Mouse (Mus musculus) Patski (cell line): ENCODE results near the gene Ipcef1. TPM values are rescaled to one million over a fixed set of nuclear protein-coding genes. Genes with fewer than 3 reads are reported as not detected.
A peak's percentile ranks its signal among the peaks of the same experiment; 100 is the strongest.

ENCODE experiments used
- ATAC-seq: fragments of 100-300 bp; one replicate; pipeline ENCODE4 v1.8.0; 2021
- CTCF ChIA-PET: fragments of 350-600 bp; sonication (Branson Sonifier 250); formaldehyde crosslinking; loops from one replicate; lab custom pipeline; 2022; ENCODE audit warnings: inconsistent platforms; lab: Charles Lee
- POLR2A ChIA-PET: fragments of 350-600 bp; sonication (Branson Sonifier 250); formaldehyde crosslinking; loops from one replicate; lab custom pipeline; 2022; ENCODE audit warnings: antibody characterized with exemption, inconsistent platforms; lab: Charles Lee
- DNase-seq: peaks from one replicate; pipeline ENCODE4 v3.0.0-alpha.2; 2011; ENCODE audit warnings: low read depth, low spot score
- H3K27me3 ChIP-seq: fragments of 371-371 bp; one replicate; pipeline ENCODE4 v1.5.1; 2021
- CTCF ChIP-seq: fragments of 100-300 bp; IDR thresholded peaks from one replicate; pipeline ENCODE4 v1.5.1; 2021
- in situ Hi-C: fragments of 300-500 bp; cut with MboI; formaldehyde crosslinking; loops from 3 replicates; pipeline ENCODE4 v1.11.1; 2018; ENCODE audit warnings: low pct_unique_long_range_greater_than_20kb, mixed read lengths
- polyA plus RNA-seq: library from polyadenylated mRNA; unstranded; gene quantifications from one replicate; pipeline ENCODE4 v1.2.3, GENCODE M21; 2021

The Ipcef1 gene
- not detected for polyA plus RNA-seq

DNA sequence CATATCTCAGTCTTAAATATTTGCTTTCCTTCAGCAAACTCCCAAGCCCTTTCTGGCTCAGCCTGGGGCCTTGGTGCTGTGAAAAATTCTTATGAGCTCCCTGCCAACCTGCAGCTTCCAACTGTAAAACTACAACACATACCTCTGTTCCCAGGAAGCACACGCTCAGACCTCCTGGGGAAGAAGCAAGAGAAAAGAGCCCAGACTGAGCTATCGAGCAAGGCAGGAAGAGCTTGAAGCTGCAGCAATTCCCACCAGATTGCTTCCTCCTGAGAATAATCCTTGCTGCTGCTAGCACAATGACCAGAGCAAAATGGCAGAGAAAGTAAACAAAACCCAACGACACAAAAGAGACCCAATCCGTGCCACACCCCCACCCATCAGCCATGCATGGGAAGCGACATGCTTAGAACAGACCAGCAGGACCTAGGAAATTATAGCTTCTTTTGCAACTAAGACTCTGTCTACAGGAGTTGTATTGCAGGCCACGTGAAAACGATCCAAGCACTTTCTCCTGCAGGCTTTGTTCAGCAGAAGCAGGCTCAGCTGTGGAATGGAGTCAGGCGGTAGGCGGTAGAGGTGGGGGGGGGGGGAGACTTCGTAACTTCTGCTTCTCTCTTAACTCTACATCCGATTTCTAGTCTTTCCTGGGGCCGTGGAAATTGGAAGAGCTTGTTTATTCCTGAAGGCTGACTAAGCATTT is at the start of gene Ipcef1:
Gene Ipcef1, minus strand, starts transcription at position 164 of the 703 bp plus-strand sequence.
- no peak for ATAC-seq
- no peak for TF ChIP-seq CTCF
- H3K27me3 ChIP-seq: no peaks in the 10 kb centered on the region
- no peak for DNase-seq
- CTCF ChIA-PET: interaction anchor here (1.1 to 1.4 kb wide), 3 partner anchors 10 to 21 kb away, joined by 3 to 7 read pairs (median 4); no protein-coding TSS in a partner anchor
- POLR2A ChIA-PET: interaction anchor here (0.6 to 1.0 kb wide), 2 partner anchors 17 to 189 kb away, joined by 3 read pairs; no protein-coding TSS in a partner anchor
- in situ Hi-C loops: loop anchor here (25.0 kb wide), 1 partner anchor 1015 kb away; no protein-coding TSS in a partner anchor

GRCm38 (mm10) chr10:7077971-7078370 is 25.7 kb upstream of the Ipcef1 start:
- no peak for TF ChIP-seq CTCF
- ChIA-PET POLR2A (no interaction called here), CTCF (no interaction called here)
- in situ Hi-C loops: loop anchor here (5.0 kb wide), 1 partner anchor 196 kb away; no protein-coding TSS in a partner anchor
- DNase-seq (no peak), ATAC-seq (no peak)
- no peaks in the 10 kb centered on the region for H3K27me3 ChIP-seq

DNA sequence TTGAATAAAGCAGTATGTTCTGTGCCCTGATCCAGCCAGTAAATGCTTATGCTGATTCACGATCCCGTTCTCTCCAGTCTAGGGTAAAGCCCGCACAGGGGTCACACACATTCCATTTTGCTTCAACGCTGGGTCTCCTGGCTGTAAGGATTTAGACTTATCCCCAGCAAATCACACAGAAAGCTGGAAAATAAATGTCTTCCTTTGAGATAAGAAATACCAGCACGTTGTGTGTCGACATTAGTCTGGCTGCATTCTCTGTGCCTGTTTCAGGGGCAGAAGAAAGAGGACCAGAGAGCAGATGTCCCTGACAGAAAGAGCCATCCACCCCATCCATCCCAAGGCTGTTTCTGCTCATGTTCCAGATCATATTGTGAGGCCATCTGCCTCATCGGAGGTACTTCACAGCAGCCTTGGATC is 25.1 kb upstream of the Ipcef1 start:
- POLR2A ChIA-PET: no interaction called here
- no peak for ATAC-seq
- no peak for DNase-seq
- no peaks in the 10 kb centered on the region for H3K27me3 ChIP-seq
- CTCF ChIA-PET: no interaction called here
- in situ Hi-C loops: loop anchor here (5.0 kb wide), 1 partner anchor 195 kb away; no protein-coding TSS in a partner anchor
- TF ChIP-seq CTCF: no peak

DNA sequence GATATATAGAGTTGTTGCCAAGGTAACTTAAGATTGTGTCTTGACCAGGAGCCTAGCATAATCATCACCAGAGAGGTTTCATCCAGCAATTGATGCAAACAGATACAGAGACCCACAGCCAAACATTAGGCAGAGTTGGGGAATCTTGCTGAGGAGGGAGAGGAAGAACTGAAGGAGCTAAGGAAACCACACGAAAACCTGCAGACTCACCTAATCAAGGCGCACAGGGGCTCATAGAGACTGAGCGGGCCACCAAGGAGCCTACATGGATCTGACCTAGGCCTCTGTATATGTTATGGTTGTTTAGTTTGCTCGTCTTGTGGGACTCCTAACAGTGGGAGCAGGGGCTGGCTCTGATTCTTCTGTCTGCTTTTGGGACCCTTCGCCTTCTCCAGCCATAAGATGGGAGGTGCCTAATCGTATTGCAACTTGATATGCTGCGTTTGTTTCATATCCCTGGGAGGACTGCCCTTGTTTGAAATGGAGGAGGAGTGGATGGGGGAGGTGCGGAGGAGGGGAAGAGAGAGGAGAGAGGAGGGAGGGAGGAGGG is 24.5 kb upstream of the Ipcef1 start:
- ATAC-seq (peak; percentile 37), DNase-seq (no peak)
- ChIA-PET CTCF (interaction anchor here (0.8 to 1.6 kb wide), 10 partner anchors 12 to 193 kb away, joined by 3 to 10 read pairs (median 3); no protein-coding TSS in a partner anchor), POLR2A (interaction anchor here (0.7 kb wide), 1 partner anchor 92 kb away, joined by 3 read pairs; no protein-coding TSS in a partner anchor)
- no peaks in the 10 kb centered on the region for H3K27me3 ChIP-seq
- in situ Hi-C loops: loop anchor here (5.0 kb wide), 1 partner anchor 194 kb away; no protein-coding TSS in a partner anchor
- TF ChIP-seq CTCF: no peak

DNA sequence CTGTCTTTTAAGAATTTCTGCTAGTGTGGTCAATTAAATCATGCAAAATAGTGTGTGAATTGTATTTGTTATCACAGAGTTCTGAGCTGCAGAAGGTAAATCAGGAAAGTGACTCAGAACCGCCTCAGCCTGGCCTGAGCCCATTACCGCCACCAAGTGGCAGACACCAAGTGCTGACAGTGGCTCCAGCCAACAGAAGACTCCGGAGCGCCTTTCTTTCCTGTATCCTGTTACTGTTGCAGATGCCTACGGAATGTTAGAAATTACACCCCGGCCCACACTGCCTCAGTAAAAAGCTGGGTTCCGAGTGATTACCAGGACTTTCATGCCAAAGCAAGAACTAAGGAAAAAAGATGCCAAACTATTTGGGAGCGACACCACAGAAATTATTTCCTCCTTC is 23.9 kb upstream of the Ipcef1 start:
- peak; percentile 96 for TF ChIP-seq CTCF
- DNase-seq (no peak), ATAC-seq (peak; percentile 99)
- H3K27me3 ChIP-seq: no peaks in the 10 kb centered on the region
- in situ Hi-C loops: loop anchor here (5.0 kb wide), 1 partner anchor 194 kb away; no protein-coding TSS in a partner anchor
- POLR2A ChIA-PET: interaction anchor here (0.7 kb wide), 1 partner anchor 91 kb away, joined by 3 read pairs; no protein-coding TSS in a partner anchor
- CTCF ChIA-PET: interaction anchor here (0.6 to 1.6 kb wide), 11 partner anchors 9 to 193 kb away, joined by 3 to 10 read pairs (median 3); no protein-coding TSS in a partner anchor

GRCm38 (mm10) chr10:7075661-7076060 is 23.4 kb upstream of the Ipcef1 start:
- no peak for TF ChIP-seq CTCF
- POLR2A ChIA-PET: no interaction called here
- H3K27me3 ChIP-seq: no peaks in the 10 kb centered on the region
- in situ Hi-C loops: loop anchor here (5.0 kb wide), 1 partner anchor 193 kb away; no protein-coding TSS in a partner anchor
- no peak for ATAC-seq
- CTCF ChIA-PET: interaction anchor here (0.6 to 1.6 kb wide), 9 partner anchors 8 to 65 kb away, joined by 3 to 10 read pairs (median 3); no protein-coding TSS in a partner anchor
- DNase-seq: no peak

GRCm38 (mm10) chr10:7074231-7074630 is 22.0 kb upstream of the Ipcef1 start:
- in situ Hi-C loops: loop anchor here (25.0 kb wide), 1 partner anchor 1037 kb away; no protein-coding TSS in a partner anchor
- ChIA-PET CTCF (interaction anchor here (0.6 to 1.1 kb wide), 4 partner anchors 8 to 190 kb away, joined by 3 to 4 read pairs (median 3); no protein-coding TSS in a partner anchor), POLR2A (no interaction called here)
- no peak for ATAC-seq
- no peaks in the 10 kb centered on the region for H3K27me3 ChIP-seq
- no peak for TF ChIP-seq CTCF
- no peak for DNase-seq

DNA sequence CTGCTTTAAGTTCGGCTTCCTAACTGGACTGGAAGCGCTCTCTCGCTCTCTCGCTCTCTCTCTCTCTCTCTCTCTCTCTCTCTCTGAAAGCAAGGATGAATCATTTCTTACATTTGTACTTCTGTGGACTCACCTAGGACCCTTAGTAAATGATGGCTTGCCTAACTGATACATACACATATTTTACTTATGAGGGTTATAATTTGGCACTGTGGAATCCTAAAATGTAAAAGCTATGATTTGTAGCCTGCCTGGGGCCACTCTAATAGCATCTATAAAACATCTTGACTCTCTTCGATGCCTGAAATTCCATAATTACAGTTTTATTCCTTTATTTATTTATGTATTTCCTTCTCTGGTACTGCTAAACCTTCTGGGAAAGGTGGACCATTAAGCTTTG is 18.6 kb upstream of the Ipcef1 start:
- ATAC-seq (no peak), DNase-seq (no peak)
- no peak for TF ChIP-seq CTCF
- no peaks in the 10 kb centered on the region for H3K27me3 ChIP-seq
- CTCF ChIA-PET: interaction anchor here (0.9 to 1.4 kb wide), 2 partner anchors 17 to 30 kb away, joined by 3 read pairs; no protein-coding TSS in a partner anchor
- in situ Hi-C loops: loop anchor here (25.0 kb wide), 1 partner anchor 1034 kb away; no protein-coding TSS in a partner anchor
- POLR2A ChIA-PET: no interaction called here

- in situ Hi-C loops: loop anchor here (25.0 kb wide), 1 partner anchor 1033 kb away; no protein-coding TSS in a partner anchor
Measured at GRCm38 (mm10) chr10:7070100-7070835, 18.0 kb upstream of the Ipcef1 start.

More at GRCm38 (mm10) chr10:7070100-7070835, 18.0 kb upstream of the Ipcef1 start:
- no peak for DNase-seq
- no peaks in the 10 kb centered on the region for H3K27me3 ChIP-seq
- no peak for ATAC-seq
- ChIA-PET CTCF (interaction anchor here (0.9 to 1.4 kb wide), 2 partner anchors 16 to 30 kb away, joined by 3 read pairs; no protein-coding TSS in a partner anchor), POLR2A (interaction anchor here (1.1 kb wide), 1 partner anchor 18 kb away, joined by 3 read pairs; the partner anchor contains the start of gene Ipcef1)
- no peak for TF ChIP-seq CTCF
